Mouse (Mus musculus): ENCODE measurements at regions not wholly inside any gene's neighbourhood (a gene's known extent, or its start where the extent isn't known, plus 50 kb on each side); places are given as distances from the start of the nearest gene placed in this dataset.

DNA sequence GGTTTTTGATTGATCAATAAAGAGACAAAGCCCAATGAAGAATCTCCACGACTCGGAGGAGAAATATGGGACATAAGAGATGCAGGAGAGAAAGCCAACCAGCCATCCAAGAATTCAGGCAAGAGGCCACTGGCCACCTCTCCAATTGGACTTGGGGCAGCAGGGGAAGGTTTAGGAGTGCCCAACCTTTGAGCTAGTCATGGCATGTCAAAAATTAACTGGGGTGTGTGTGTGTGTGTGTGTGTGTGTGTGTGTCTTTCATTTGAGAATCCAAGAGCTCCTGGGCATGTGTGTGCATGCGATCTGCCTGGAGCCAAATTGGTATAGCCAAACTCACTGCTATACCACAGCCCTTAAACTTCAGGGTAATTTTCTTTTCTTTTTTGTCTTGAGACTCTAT lies 51.6 kb upstream of the Cecr2 start:
- no peak for DNase-seq (ENCODE audit: low spot score in 2 of 2)

DNA sequence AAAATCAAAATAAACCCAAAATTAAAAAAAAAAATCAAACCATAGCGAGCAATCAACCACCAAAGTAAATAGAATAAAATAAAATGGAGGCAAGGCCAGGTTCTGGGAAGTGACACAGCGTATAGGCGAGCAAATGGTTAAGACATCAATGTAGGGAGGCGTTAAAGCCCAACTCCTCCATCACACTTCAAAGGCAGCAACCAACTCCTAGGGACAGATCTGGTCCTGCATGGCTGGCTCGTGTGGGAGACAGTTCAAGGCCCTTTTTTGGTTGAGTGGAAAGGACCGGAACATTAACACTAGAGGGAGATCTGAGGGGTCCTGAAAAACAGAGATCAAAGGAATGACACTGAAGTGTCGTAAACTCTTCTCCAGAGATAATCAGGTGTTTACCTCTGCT lies 53.8 kb upstream of the Cecr2 start:
- DNase-seq (ENCODE audit: low spot score in 2 of 2): no peak

GRCm38 (mm10) chr6:120609858-120610257 lies 56.3 kb upstream of the Cecr2 start:
- DNase-seq (ENCODE audit: low spot score in 2 of 2): no peak

GRCm38 (mm10) chr6:120605471-120605870 lies 60.7 kb upstream of the Cecr2 start:
- DNase-seq (ENCODE audit: low spot score in 2 of 2): no peak

- no peak for DNase-seq (ENCODE audit: low spot score in 2 of 2)
These were observed 61.9 kb upstream of the Cecr2 start for GRCm38 (mm10) chr6:120604020-120604958.

DNA sequence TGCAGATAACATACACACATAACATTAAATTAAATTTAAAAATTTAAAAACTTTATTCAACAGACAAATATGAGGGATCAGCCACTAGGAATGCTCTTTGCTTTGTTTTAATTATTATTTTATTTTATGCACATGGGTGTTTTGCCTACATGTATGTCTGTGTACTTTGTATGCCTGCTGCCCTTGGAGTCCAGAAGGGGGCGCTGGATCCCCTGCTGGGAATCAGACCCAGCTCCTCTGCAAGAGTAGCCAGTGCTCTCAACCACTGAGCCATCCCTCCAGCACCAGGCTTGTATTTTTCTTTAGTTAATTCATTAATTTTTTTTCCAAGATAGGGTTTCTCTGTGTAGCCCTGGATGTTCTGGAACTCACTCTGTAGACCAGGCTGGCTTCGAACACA lies 62.7 kb upstream of the Cecr2 start:
- DNase-seq (ENCODE audit: low spot score in 2 of 2): no peak

DNA sequence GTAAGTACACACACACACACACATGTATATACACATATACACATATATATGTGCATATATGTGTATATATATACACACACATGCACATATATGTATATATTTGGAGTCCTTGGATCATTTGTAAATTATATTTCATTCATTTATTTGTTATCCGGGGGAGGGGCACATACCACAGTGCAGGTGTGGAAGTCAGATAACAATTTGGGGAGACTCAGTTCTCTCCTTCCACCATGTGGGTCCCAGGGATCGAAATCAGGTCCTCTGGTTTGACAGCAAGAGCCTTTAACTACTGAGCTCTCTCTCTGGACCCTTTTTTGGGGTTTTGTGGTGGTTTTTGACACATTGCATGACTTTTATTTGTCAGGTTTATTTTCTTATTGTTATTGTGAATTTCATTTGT lies 65.8 kb upstream of the Cecr2 start:
- no peak for DNase-seq (ENCODE audit: low spot score in 2 of 2)

- no peak for DNase-seq (ENCODE audit: low spot score in 2 of 2)
These were observed 67.4 kb upstream of the Hdhd5 start for GRCm38 (mm10) chr6:120598471-120598870.

- no peak for DNase-seq (ENCODE audit: low spot score in 2 of 2)
These were observed 66.8 kb upstream of the Hdhd5 start for GRCm38 (mm10) chr6:120597887-120598286.

DNA sequence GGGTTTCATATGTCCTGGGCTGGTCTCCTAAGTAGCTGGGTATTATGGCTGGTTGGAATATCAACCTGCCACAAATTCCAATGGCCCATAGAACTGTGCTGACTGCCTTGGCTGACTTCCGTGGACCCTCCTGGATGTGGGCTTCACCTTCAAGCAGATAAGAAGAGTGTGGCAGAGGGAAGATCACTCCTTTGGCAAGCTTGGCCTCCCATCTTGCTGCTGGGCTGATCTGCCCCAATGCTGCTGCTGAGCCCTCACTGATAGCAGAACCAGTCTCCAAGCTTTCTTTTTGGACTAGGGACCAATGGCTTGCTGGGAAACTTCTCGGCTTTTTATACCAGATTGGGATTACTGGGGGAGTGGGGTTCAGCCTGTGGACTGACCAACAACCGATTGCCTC lies 65.6 kb upstream of the Hdhd5 start:
- no peak for DNase-seq (ENCODE audit: low spot score in 2 of 2)

GRCm38 (mm10) chr6:120594463-120594862 lies 63.3 kb upstream of the Hdhd5 start:
- no peak for DNase-seq (ENCODE audit: low spot score in 2 of 2)

DNA sequence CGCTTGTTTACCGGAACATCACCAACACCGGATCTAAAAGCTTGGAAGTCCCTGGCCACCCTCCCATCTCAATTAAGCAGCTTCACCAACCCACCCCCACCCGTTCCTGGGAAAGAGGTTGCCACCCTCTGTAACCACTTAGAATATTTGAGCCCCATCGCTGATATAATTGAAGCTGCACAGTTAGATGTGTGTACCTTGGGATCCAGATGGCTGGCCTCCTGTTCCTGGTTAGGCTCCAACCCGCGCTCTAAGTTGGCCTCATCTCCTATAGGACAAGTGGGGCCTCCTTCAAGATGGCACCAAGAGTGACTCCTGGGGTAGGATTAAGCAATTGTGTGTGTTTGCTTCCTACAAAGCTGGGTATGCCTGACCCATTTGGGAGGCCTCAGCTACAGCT lies 61.6 kb upstream of the Hdhd5 start:
- DNase-seq (ENCODE audit: low spot score in 2 of 2): peak in 1 of 2 experiments; percentile 45

DNA sequence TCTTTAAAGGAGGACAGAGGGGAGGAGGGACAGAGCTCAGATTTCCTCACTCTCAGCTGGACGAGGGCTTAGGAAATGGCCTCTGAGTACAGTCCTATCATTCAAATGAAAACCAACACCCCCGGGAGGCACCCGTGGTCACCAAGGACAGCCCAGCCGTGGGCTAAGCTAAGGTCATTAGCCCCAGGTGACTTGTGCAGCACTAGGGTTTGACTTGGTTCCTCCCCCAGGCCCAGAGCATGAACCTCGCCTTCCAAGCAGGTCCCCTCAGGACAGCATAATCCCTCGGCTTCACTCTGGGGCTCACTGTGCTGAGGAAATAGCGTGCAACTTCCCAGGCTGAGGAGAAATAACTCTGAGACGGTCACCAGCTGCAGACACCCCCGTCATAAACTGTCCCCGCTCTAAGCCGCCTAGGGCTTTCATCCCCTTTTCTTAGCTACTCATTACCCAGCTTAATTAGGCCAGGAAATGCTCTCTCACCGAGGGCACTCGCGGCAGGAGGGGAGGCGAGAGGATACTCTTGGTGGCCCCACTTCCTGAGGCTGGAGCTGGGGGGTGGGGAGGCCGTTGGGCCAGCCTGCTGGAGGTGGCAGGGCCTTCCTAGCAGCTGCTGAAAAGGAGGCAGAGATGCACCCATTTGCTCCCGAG lies 61.0 kb upstream of the Hdhd5 start:
- peak in 1 of 2 experiments; percentile 12 for DNase-seq (ENCODE audit: low spot score in 2 of 2)

DNA sequence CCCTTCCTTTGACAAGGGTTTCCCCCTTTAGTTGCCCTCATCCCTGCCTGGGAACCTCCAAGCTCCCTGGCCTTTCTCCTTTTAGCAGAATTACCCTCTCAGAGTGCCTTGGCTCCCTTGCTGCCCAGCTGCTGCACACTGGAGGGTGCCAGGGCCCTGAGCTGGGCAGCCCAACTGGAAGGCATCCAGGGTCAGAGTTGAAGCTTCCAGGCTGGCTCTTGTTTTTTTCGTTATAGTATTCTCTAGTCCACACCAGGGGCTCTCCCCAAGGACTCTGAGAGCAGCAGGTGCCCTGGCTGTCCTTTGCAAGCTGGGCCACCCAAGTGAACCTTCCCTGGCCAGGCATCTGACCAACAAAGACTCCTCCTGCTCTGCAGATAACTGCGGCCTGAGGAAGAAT lies 59.1 kb upstream of the Hdhd5 start:
- no peak for DNase-seq (ENCODE audit: low spot score in 2 of 2)

DNA sequence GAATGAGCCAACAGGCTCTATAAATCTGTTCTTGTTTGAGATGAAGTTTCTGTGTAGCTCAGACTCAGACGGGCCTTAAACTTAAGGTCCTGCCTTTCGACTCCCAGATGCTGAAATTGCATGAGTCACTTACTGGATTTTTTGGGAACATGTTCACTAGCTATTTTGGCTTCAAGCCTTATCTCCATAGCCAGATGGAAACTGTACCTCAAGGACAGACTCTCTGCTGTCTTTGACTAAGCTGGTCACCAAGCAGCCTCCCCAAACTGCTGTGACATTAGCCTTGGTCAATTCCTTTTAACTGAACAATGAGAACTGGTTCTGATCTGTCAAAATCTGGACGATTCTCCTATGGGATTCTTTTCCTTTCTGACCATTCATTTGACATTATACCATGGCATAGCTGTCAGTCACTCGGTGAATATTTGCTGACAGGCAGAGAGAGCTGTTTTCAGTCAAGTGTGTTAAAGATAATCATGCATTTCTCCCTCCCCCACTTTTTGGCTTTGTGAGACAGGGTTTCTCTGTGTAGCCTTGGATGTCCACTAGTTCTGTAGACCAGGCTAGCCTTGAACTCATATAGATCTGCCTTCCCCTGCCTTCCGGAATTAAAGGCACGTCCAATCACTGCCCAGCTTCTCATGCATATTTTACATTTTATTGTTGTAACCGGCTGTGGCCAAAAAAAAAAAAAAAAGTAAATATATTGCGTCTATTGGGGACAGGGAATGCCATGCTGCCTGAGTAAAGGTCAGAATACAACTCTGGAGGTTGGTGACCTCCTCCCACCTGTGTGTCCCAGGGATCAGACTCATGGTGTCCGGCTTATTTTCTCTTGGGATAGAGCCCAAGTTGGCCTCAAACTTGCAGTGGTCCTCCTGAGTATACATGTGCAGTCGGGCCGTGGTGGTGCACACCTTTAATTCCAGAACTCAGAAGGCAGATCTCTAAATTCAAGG lies 57.9 kb upstream of the Hdhd5 start:
- no peak for DNase-seq (ENCODE audit: low spot score in 2 of 2)

- no peak for DNase-seq (ENCODE audit: low spot score in 2 of 2)
These were observed 54.8 kb upstream of the Hdhd5 start for GRCm38 (mm10) chr6:120585941-120586280.

GRCm38 (mm10) chr6:120585118-120585940 lies 54.2 kb upstream of the Hdhd5 start:
- DNase-seq (ENCODE audit: low spot score in 2 of 2): no peak

DNA sequence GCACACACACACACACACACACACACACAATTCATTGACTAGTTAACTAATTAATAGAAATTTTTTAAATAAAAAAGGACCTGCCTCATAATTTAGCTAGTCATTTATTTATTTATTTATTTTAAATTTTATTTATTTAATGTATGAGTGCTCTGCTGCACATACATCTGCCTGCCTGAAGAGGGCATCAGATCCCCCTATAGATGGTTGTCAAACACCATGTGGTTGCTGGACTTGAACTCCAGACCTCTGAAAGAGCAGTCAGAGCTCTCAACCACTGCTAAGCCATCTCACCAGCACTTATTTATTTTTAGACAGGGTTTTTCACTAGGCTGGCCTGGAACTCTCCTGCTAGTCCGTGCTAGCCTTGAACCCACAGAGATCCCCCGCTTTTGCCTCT lies 50.6 kb upstream of the Hdhd5 start:
- DNase-seq (ENCODE audit: low spot score in 2 of 2): no peak

Data from layer of hippocampus, adult 18-20 months (tissue).